Mouse (Mus musculus) hematopoietic stem cell, adult 5-6 weeks (primary cell): ENCODE results near the gene Rnf13. TPM values are rescaled to one million over a fixed set of nuclear protein-coding genes. Genes with fewer than 3 reads are reported as not detected.
"Not testable (repeated sequence)": the region's sequence is repeated elsewhere in the genome, so short reads cannot be mapped to it uniquely, and the experiment has no call there.

Experiments used
- ATAC-seq, 2 experiments: fragments of 125-278 bp in 1 of 2; replicated peaks in 1 of 2; 2 replicates each; pipeline ENCODE4 v1.8.0; 2016 to 2017; ENCODE audit warnings: inconsistent platforms in 2 of 2, mild to moderate bottlenecking in 2 of 2, moderate number of reproducible peaks in 2 of 2, low read depth in 1 of 2, moderate TSS enrichment in 1 of 2; ENCODE audit not compliant: low FRiP score in 2 of 2, poor library complexity in 2 of 2, severe bottlenecking in 2 of 2, insufficient read depth in 1 of 2, low TSS enrichment in 1 of 2
- total RNA-seq: library from RNA; stranded (forward); fragments of 172-1452, 232-1000 nt; gene quantifications from 2 replicates; pipeline ENCODE4 v1.2.3, GENCODE M21; 2017

Gene Rnf13
- 75.7 and 96.2 TPM in 2 replicates for total RNA-seq

- ATAC-seq: peak; percentile 94 to 96
These were observed at the start of gene Rnf13 for GRCm38 (mm10) chr3:57735511-57736370. Gene Rnf13, plus strand, starts transcription at chr3:57736062.

GRCm38 (mm10) chr3:57691772-57692171, 44.1 kb upstream of the Rnf13 start:
- ATAC-seq: no peak

- ATAC-seq: no peak
These were observed 43.1 kb upstream of the Rnf13 start, which contains the start of gene Ankub1 for GRCm38 (mm10) chr3:57692719-57693118. Gene Ankub1, minus strand, starts transcription at chr3:57692799.

GRCm38 (mm10) chr3:57696249-57696648, 39.6 kb upstream of the Rnf13 start:
- ATAC-seq: peak in 1 of 2 experiments; percentile 36; a peak in 2 of 4 replicates

GRCm38 (mm10) chr3:57696779-57697178, 39.1 kb upstream of the Rnf13 start:
- no peak for ATAC-seq

- ATAC-seq: no peak
These were observed 21.7 kb upstream of the Rnf13 start for GRCm38 (mm10) chr3:57714151-57714550.

- ATAC-seq: no peak
These were observed 3.5 kb upstream of the Rnf13 start for GRCm38 (mm10) chr3:57732206-57732915.

GRCm38 (mm10) chr3:57736419-57737095, 695 bp downstream of the Rnf13 start:
- ATAC-seq: peak in 1 of 2 experiments; percentile 16; a peak in 1 of 4 replicates

- ATAC-seq: no peak
These were observed 4.0 kb downstream of the Rnf13 start for GRCm38 (mm10) chr3:57739830-57740229.

GRCm38 (mm10) chr3:57748576-57749267, 12.9 kb downstream of the Rnf13 start:
- peak in 1 of 2 experiments; percentile 49; a peak in 1 of 4 replicates for ATAC-seq

GRCm38 (mm10) chr3:57776915-57777314, 41.1 kb downstream of the Rnf13 start:
- ATAC-seq: no peak

GRCm38 (mm10) chr3:57788472-57788871, 52.6 kb downstream of the Rnf13 start:
- no peak for ATAC-seq

- no peak for ATAC-seq
These were observed 53.4 kb downstream of the Rnf13 start for GRCm38 (mm10) chr3:57789005-57789962.

- no peak for ATAC-seq
These were observed 55.2 kb downstream of the Rnf13 start for GRCm38 (mm10) chr3:57791104-57791503.

GRCm38 (mm10) chr3:57795071-57795470, 59.2 kb downstream of the Rnf13 start:
- not testable (repeated sequence) for ATAC-seq

GRCm38 (mm10) chr3:57815447-57815846, 79.6 kb downstream of the Rnf13 start:
- peak in 1 of 2 experiments; percentile 49; a peak in 1 of 4 replicates for ATAC-seq
